Mouse (Mus musculus): Measurements from ENCODE around the gene Nfix. TPM values are rescaled to one million over a fixed set of nuclear protein-coding genes. Genes with fewer than 3 reads are reported as not detected.

The Nfix gene
- polyA plus RNA-seq (2014; fragmentation: Nextera tagmentation; extraction: Ambion mirVana): 3.1 and 3.7 TPM in 2 replicates

DNA sequence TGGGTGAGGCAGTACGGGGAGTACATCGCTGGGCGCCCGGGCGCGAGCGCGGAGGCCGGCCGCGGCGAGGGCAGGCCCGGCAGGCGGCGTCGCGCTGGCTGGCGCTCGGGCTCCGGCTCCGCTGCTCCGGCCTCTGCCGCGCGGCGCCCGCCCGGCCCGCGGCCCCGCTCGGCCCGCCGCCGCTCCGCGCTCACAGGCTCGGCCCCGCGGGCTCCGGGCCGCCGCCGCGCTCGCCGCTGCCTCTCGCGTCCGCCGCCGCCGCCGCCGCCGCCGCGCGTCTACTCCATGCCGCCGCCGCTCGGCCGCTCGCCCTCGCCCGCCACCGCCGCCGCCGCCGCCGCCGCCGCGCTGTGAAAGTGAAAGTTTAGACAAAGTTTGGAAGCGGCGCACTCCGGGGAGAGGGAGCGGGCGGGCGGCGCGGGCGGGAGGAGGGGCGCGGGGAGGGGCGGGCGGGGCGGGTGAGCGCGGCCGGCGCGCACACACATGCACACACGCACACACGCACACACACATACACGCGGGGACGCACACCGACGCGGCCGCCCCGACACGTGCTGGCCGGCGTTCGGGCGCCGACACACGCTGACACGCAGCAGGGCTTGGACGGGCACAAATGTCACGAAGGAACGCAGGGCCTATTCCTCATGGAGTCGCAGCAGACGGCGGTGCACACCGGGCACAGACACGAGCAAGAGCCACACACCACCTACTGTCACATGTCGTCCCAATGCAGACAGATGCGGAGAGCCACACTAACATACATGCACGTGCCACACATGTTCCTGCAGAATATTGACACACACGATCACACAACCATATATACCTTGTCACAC lies at the start of gene Nfix:
TSS of gene Nfix (minus strand) at position 346 of the 833 bp plus-strand sequence.
- 2% methylated on average over 61 of the region's 125 CpGs for WGBS

GRCm38 (mm10) chr8:84847684-84848435 lies 47.7 kb upstream of the Nfix start:
- Histone ChIP-seq H3K9me3 (ENCODE audit: control insufficient read depth, low read length) (no peaks in the 10 kb centered on the region), H3K4me3 (ENCODE audit: low read depth, low read length) (peak overlapping the region; percentile 92)
- 39% methylated on average over 6 of the region's 6 CpGs for WGBS

More for the DNA sequence above, at the start of gene Nfix:
- Histone ChIP-seq H3K9ac (ENCODE audit: low read length) (peak within 1 kb of the TSS; percentile 76), H3K4me3 (ENCODE audit: low read depth, low read length) (peak within 1 kb of the TSS; percentile 75), H3K36me3 (ENCODE audit: control insufficient read depth, insufficient read depth, low read length) (no peaks in the 10 kb centered on the region), H3K4me1 (ENCODE audit: control insufficient read depth, insufficient read depth, low read length) (no peaks in the 10 kb centered on the region), H3K9me3 (ENCODE audit: control insufficient read depth, low read length) (no peaks in the 10 kb centered on the region), H3K27ac (ENCODE audit: low read depth, low read length) (no peak within 1 kb of the TSS), H3K27me3 (ENCODE audit: control insufficient read depth, insufficient read depth, low read length) (peaks cover 97% of the 10 kb centered on the region), H3K4me2 (ENCODE audit: low read depth) (peak within 1 kb of the TSS; percentile 94)
- ATAC-seq (ENCODE audit: insufficient read depth, low FRiP score, low TSS enrichment) (peak; percentile 51; the same call in 1 of the 2 replicates), DNase-seq (ENCODE audit: low spot score) (no peak)

DNA sequence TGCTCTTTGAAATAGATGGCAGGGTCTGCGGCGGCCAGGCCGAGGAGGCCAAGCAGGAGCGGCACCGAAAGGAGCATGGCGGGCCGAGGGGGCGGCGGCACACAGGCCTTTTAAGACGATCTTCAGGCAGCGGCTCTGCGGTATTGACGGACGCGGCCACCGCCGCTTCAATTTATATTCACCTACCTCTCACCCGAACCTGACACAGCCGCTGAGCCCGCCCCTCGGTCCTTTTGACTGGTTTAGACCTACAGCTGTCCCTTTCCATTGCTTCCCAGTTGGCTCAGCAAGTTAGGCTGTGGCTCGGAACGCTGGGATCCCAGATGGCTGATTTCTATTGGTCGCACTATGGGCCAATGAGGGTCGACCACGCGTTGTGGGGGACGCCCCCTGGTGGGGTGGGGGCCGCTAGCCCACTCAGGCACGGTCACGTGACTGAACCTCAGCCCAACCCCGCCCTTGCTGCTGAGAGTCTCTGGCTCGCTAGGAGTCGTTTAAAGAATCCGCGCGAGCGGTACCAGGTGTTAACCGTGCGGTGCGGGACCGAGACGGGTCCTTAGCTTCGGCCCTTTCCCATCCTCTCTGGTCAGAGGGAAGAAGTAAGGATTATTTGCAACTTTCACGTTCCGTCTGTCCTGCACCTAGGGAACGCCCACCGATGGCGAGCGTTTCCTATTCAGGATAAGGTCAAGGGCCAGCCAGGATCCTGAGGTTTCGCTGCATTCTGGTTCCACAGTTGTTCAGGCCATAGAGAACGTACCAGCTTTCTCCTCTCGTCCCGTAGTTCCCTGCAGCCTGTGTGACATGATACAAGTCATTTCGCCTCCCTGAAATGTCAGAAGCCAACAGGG lies 46.8 kb upstream of the Nfix start, which contains the start of gene Calr:
TSS of gene Calr (minus strand) at position 213 of the 851 bp plus-strand sequence.
- Histone ChIP-seq H3K9me3 (ENCODE audit: control insufficient read depth, low read length) (no peaks in the 10 kb centered on the region), H3K9ac (ENCODE audit: low read length) (peak within 1 kb of the TSS; percentile 96), H3K4me2 (ENCODE audit: low read depth) (peak within 1 kb of the TSS; percentile 85), H3K36me3 (ENCODE audit: control insufficient read depth, insufficient read depth, low read length) (peaks cover 22% of the 10 kb centered on the region), H3K4me1 (ENCODE audit: control insufficient read depth, insufficient read depth, low read length) (peaks cover 19% of the 10 kb centered on the region), H3K4me3 (ENCODE audit: low read depth, low read length) (peak within 1 kb of the TSS; percentile 92), H3K27ac (ENCODE audit: low read depth, low read length) (peak within 1 kb of the TSS; percentile 84), H3K27me3 (ENCODE audit: control insufficient read depth, insufficient read depth, low read length) (no peaks in the 10 kb centered on the region)
- ATAC-seq (ENCODE audit: insufficient read depth, low FRiP score, low TSS enrichment): peak; percentile 99
- DNase-seq (ENCODE audit: low spot score): peak; percentile 98
- under 1% methylated on average over 55 of the region's 55 CpGs for WGBS

More at GRCm38 (mm10) chr8:84847684-84848435, 47.7 kb upstream of the Nfix start:
- Histone ChIP-seq H3K9ac (ENCODE audit: low read length) (peak overlapping the region; percentile 70), H3K4me2 (ENCODE audit: low read depth) (peak overlapping the region; percentile 67), H3K4me1 (ENCODE audit: control insufficient read depth, insufficient read depth, low read length) (peaks cover 19% of the 10 kb centered on the region), H3K36me3 (ENCODE audit: control insufficient read depth, insufficient read depth, low read length) (peaks cover 18% of the 10 kb centered on the region), H3K27ac (ENCODE audit: low read depth, low read length) (peak overlapping the region; percentile 84), H3K27me3 (ENCODE audit: control insufficient read depth, insufficient read depth, low read length) (no peaks in the 10 kb centered on the region)
- DNase-seq (ENCODE audit: low spot score): peak; percentile 18
- ATAC-seq (ENCODE audit: insufficient read depth, low FRiP score, low TSS enrichment): no peak

GRCm38 (mm10) chr8:84846094-84846721 lies 46.1 kb upstream of the Nfix start:
- DNase-seq (ENCODE audit: low spot score) (no peak), ATAC-seq (ENCODE audit: insufficient read depth, low FRiP score, low TSS enrichment) (peak; percentile 8)

DNA sequence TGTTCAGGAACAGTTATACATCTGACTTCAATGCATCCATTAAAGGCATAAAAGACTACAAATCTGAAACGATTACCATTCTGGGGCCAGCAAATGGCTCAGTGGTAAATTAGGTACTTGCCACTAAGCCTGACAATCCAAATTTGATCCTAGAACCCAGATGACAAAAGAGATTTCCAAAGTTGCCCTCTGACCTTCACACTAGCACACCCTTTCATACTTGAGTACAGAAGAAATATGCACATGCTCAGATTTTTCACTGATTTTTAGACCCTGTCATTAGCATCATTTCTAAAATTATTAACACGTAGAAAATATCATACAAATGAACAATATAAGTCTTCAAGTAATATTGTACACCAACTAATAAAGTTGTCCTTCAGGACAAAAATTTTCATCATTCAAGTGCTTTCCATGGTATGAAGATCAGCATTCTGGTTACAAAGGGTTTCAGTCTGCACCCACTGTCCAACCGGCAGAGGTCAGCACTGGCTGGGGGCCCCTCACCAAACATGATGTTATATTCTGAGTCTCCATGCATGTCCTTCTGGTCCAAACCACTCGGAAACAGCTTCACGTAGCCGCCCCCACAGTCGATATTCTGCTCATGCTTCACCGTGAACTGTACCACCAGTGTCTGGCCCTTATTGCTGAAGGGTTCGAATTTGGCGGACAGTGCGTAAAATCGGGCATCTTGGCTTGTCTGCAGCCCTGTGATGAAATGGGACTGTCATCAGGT lies 45.4 kb upstream of the Nfix start:
- no peaks in the 10 kb centered on the region for H3K27me3 ChIP-seq (ENCODE audit: control insufficient read depth, insufficient read depth, low read length)
- H3K9me3 ChIP-seq (ENCODE audit: control insufficient read depth, low read length): no peaks in the 10 kb centered on the region
- WGBS: 20% methylated on average over 12 of the region's 12 CpGs
- H3K9ac ChIP-seq (ENCODE audit: low read length): peak overlapping the region; percentile 96
- DNase-seq (ENCODE audit: low spot score) (peak; percentile 48), ATAC-seq (ENCODE audit: insufficient read depth, low FRiP score, low TSS enrichment) (no peak)
- H3K4me3 ChIP-seq (ENCODE audit: low read depth, low read length): peak overlapping the region; percentile 92
- H3K4me1 ChIP-seq (ENCODE audit: control insufficient read depth, insufficient read depth, low read length): peaks cover 19% of the 10 kb centered on the region
- peaks cover 28% of the 10 kb centered on the region for H3K36me3 ChIP-seq (ENCODE audit: control insufficient read depth, insufficient read depth, low read length)
- H3K4me2 ChIP-seq (ENCODE audit: low read depth): peak overlapping the region; percentile 85
- H3K27ac ChIP-seq (ENCODE audit: low read depth, low read length): 0 out of 2 replicates have a peak overlapping the region, but pooled peaks have one; percentile 29

More at GRCm38 (mm10) chr8:84846094-84846721, 46.1 kb upstream of the Nfix start:
- H3K4me3 ChIP-seq (ENCODE audit: low read depth, low read length): peak overlapping the region; percentile 92
- peaks cover 28% of the 10 kb centered on the region for H3K36me3 ChIP-seq (ENCODE audit: control insufficient read depth, insufficient read depth, low read length)
- H3K4me2 ChIP-seq (ENCODE audit: low read depth): peak overlapping the region; percentile 85
- WGBS: under 1% methylated on average over 30 of the region's 30 CpGs
- no peaks in the 10 kb centered on the region for H3K27me3 ChIP-seq (ENCODE audit: control insufficient read depth, insufficient read depth, low read length)
- H3K27ac ChIP-seq (ENCODE audit: low read depth, low read length): peak overlapping the region; percentile 61; the same call in 1 of the 2 replicates
- H3K9me3 ChIP-seq (ENCODE audit: control insufficient read depth, low read length): no peaks in the 10 kb centered on the region
- H3K9ac ChIP-seq (ENCODE audit: low read length): peak overlapping the region; percentile 96
- H3K4me1 ChIP-seq (ENCODE audit: control insufficient read depth, insufficient read depth, low read length): peaks cover 19% of the 10 kb centered on the region

DNA sequence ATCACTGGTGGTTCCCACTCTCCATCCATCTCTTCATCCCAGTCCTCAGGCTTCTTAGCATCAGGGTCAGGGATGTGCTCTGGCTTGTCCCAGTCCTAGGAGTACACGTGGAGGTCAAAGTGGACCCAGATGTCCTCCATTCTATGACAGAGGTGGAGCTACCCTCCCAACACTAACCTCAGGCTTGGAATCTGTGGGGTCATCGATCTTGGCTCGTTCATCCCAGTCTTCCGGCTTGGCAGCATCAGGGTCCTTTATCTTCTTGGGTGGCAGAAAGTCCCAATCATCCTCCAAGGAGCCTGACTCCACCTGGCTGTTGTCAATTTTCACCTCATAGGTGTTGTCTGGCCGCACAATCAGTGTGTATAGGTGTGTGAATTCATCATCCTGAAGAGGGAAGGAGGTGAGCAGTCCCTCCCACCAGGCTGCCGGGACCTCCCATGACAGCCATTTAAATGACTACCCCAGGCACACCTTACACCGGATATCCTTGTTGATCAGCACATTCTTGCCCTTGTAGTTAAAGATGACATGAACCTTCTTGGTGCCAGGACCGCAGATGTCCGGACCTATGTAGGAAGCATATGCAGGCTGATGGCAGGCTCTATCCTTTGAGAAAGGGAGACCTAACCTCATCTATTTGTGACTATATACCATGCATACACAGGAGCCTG lies 44.4 kb upstream of the Nfix start:
- Histone ChIP-seq H3K36me3 (ENCODE audit: control insufficient read depth, insufficient read depth, low read length) (peaks cover 28% of the 10 kb centered on the region), H3K4me1 (ENCODE audit: control insufficient read depth, insufficient read depth, low read length) (peaks cover 19% of the 10 kb centered on the region), H3K4me2 (ENCODE audit: low read depth) (peak overlapping the region; percentile 85), H3K27me3 (ENCODE audit: control insufficient read depth, insufficient read depth, low read length) (no peaks in the 10 kb centered on the region), H3K27ac (ENCODE audit: low read depth, low read length) (no peak overlapping the region), H3K9me3 (ENCODE audit: control insufficient read depth, low read length) (no peaks in the 10 kb centered on the region), H3K4me3 (ENCODE audit: low read depth, low read length) (peak overlapping the region; percentile 92), H3K9ac (ENCODE audit: low read length) (no peak overlapping the region)
- WGBS: 92% methylated on average over 9 of the region's 9 CpGs
- no peak for DNase-seq (ENCODE audit: low spot score)
- no peak for ATAC-seq (ENCODE audit: insufficient read depth, low FRiP score, low TSS enrichment)

GRCm38 (mm10) chr8:84841514-84841913 lies 41.4 kb upstream of the Nfix start:
- peaks cover 34% of the 10 kb centered on the region for H3K36me3 ChIP-seq (ENCODE audit: control insufficient read depth, insufficient read depth, low read length)
- WGBS: 82% methylated on average over 1 of the region's 1 CpGs
- no peak for ATAC-seq (ENCODE audit: insufficient read depth, low FRiP score, low TSS enrichment)

More at GRCm38 (mm10) chr8:84841514-84841913, 41.4 kb upstream of the Nfix start:
- Histone ChIP-seq H3K27me3 (ENCODE audit: control insufficient read depth, insufficient read depth, low read length) (no peaks in the 10 kb centered on the region), H3K4me3 (ENCODE audit: low read depth, low read length) (no peak overlapping the region), H3K4me1 (ENCODE audit: control insufficient read depth, insufficient read depth, low read length) (peaks cover 19% of the 10 kb centered on the region; the same call in 1 of the 2 replicates), H3K4me2 (ENCODE audit: low read depth) (no peak overlapping the region), H3K27ac (ENCODE audit: low read depth, low read length) (no peak overlapping the region), H3K9me3 (ENCODE audit: control insufficient read depth, low read length) (no peaks in the 10 kb centered on the region), H3K9ac (ENCODE audit: low read length) (no peak overlapping the region)
- DNase-seq (ENCODE audit: low spot score): no peak

Measured in neural tube, embryonic 11.5 days (tissue).